Mouse (Mus musculus) Patski (cell line): ENCODE measurements around the gene Brd4. TPM values are rescaled to one million over a fixed set of nuclear protein-coding genes. Genes with fewer than 3 reads are reported as not detected.

ENCODE experiments used
- ATAC-seq: fragments of 100-300 bp; one replicate; pipeline ENCODE4 v1.8.0; 2021
- CTCF ChIA-PET: fragments of 350-600 bp; sonication (Branson Sonifier 250); formaldehyde crosslinking; loops from one replicate; lab custom pipeline; 2022; ENCODE audit warnings: inconsistent platforms; lab: Charles Lee
- POLR2A ChIA-PET: fragments of 350-600 bp; sonication (Branson Sonifier 250); formaldehyde crosslinking; loops from one replicate; lab custom pipeline; 2022; ENCODE audit warnings: antibody characterized with exemption, inconsistent platforms; lab: Charles Lee
- DNase-seq: peaks from one replicate; pipeline ENCODE4 v3.0.0-alpha.2; 2011; ENCODE audit warnings: low read depth, low spot score
- H3K27me3 ChIP-seq: fragments of 371-371 bp; one replicate; pipeline ENCODE4 v1.5.1; 2021
- CTCF ChIP-seq: fragments of 100-300 bp; IDR thresholded peaks from one replicate; pipeline ENCODE4 v1.5.1; 2021
- in situ Hi-C: fragments of 300-500 bp; cut with MboI; formaldehyde crosslinking; loops from 3 replicates; pipeline ENCODE4 v1.11.1; 2018; ENCODE audit warnings: low pct_unique_long_range_greater_than_20kb, mixed read lengths
- polyA plus RNA-seq: library from polyadenylated mRNA; unstranded; gene quantifications from one replicate; pipeline ENCODE4 v1.2.3, GENCODE M21; 2021

Gene Brd4
- polyA plus RNA-seq, 1 experiment from 2014 or later = 102 TPM

DNA sequence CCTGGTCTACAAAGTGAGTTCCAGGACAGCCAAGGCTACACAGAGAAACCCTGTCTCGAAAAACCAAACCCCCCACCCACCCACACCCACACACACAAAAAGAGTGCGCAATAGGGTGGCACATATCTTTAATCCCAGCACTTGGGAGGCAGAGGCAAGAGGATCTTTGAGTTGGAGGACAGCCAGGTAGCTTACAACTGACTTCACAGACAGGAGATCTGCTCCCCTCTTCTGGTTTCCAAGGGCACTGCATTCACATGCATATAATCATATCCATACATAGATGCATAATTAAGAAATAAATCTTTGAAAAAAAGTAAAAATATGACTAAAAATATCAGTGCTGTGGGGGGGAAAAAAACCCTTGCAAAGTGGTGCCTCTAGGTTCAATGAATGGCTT, 25.7 kb downstream of the Brd4 start:
- in situ Hi-C loops = no loop called here
- ChIA-PET CTCF (no interaction called here), POLR2A (no interaction called here)
- DNase-seq (no peak), ATAC-seq (no peak)
- no peaks in the 10 kb centered on the region for H3K27me3 ChIP-seq
- no peak for TF ChIP-seq CTCF

DNA sequence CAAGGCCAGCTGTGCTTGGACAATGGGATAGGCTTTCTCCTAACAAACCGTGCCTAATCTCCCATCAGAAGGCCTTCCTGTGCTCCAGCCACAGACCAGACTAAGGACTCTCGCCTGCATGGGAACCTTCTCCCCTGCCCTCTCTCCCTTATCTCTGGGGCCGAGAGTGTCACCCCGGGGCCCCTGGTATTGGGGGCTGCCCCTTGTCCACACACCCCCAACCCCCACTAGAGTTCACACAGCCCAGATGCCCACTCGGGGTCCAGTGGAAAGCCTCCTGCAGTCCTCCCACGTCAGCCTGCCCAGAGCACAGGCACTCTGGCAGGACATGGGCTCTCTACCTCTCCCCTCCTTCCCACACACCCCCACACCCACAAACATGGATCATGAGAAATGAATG, 26.6 kb downstream of the Brd4 start:
- POLR2A ChIA-PET = interaction anchor here (0.5 to 0.6 kb wide), 2 partner anchors 21 to 40 kb away, joined by 3 to 4 read pairs; no protein-coding TSS in a partner anchor
- no peak for TF ChIP-seq CTCF

GRCm38 (mm10) chr17:32257452-32257851, 27.1 kb downstream of the Brd4 start:
- ChIA-PET CTCF (no interaction called here), POLR2A (interaction anchor here (0.6 kb wide), 1 partner anchor 39 kb away, joined by 3 read pairs; no protein-coding TSS in a partner anchor)
- H3K27me3 ChIP-seq = no peaks in the 10 kb centered on the region
- no peak for DNase-seq
- in situ Hi-C loops = no loop called here
- no peak for ATAC-seq
- TF ChIP-seq CTCF = no peak

More for the DNA sequence above, 26.6 kb downstream of the Brd4 start:
- ATAC-seq (no peak), DNase-seq (no peak)
- no peaks in the 10 kb centered on the region for H3K27me3 ChIP-seq
- CTCF ChIA-PET = no interaction called here
- in situ Hi-C loops = no loop called here

GRCm38 (mm10) chr17:32256896-32257295, 27.6 kb downstream of the Brd4 start:
- in situ Hi-C loops = no loop called here
- TF ChIP-seq CTCF = no peak

DNA sequence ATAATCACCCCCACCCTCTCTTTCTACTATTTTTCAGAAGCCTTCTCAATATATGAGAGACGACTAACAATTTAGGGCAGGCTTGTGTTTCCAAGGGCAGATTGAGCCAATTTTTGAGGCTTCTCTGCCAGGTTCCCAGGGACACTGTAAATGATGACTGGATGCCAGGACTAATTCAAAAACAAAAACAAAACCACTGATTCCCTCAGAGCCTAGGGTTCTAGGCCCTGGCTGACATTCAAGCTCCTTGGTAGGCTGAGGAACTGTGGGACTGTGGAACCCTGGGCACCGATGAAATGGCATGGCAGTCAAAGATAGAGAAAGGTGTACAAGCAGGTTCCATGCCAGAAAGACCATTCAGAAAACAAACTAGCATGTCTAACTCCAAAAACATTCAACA, 31.3 kb downstream of the Brd4 start:
- H3K27me3 ChIP-seq = no peaks in the 10 kb centered on the region
- ATAC-seq (no peak), DNase-seq (no peak)
- ChIA-PET CTCF (interaction anchor here (1.2 kb wide), 1 partner anchor 20 kb away, joined by 3 read pairs; no protein-coding TSS in a partner anchor), POLR2A (no interaction called here)
- in situ Hi-C loops = no loop called here
- no peak for TF ChIP-seq CTCF

More at GRCm38 (mm10) chr17:32256896-32257295, 27.6 kb downstream of the Brd4 start:
- ChIA-PET CTCF (no interaction called here), POLR2A (no interaction called here)
- DNase-seq (no peak), ATAC-seq (no peak)
- no peaks in the 10 kb centered on the region for H3K27me3 ChIP-seq

DNA sequence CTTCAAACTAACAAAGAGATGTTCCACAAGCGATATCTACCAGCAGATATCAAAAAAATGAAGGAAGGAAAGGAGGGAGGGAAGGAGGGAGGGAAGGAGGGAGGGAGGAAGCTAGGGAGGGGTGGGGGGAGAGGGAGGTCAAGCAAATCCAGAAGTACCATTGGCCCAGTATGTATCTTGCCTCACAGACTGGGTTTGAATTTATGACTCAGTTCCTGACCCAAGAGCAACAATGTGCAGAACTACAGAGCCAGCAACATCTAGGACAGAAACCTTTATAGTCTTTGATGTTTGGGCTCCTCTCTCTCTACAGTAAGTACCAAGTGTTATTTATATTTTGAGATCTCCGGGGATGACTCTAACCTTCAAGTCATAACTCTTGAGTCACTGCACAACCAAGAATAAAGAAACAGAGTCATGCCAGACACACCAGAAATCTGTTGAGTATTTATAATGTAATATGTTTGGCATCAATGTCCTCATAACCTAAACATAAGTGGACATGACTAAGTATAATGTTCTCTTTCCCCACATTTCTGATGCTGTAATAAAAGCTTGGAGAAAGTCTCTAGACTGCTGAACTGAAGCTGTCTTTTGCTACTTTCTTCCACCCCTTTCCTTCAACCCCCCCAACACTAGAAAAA, 32.6 kb downstream of the Brd4 start:
- no peaks in the 10 kb centered on the region for H3K27me3 ChIP-seq
- no peak for DNase-seq
- no peak for TF ChIP-seq CTCF
- ATAC-seq = no peak
- in situ Hi-C loops = no loop called here
- ChIA-PET CTCF (interaction anchor here (1.4 kb wide), 1 partner anchor 12 kb away, joined by 3 read pairs; no protein-coding TSS in a partner anchor), POLR2A (interaction anchor here (0.7 kb wide), 1 partner anchor 236 kb away, joined by 3 read pairs; no protein-coding TSS in a partner anchor)

GRCm38 (mm10) chr17:32250066-32250465, 34.5 kb downstream of the Brd4 start:
- in situ Hi-C loops = no loop called here
- ATAC-seq (no peak), DNase-seq (no peak)
- TF ChIP-seq CTCF = no peak
- CTCF ChIA-PET = no interaction called here
- POLR2A ChIA-PET = interaction anchor here (0.6 kb wide), 1 partner anchor 173 kb away, joined by 9 read pairs; no protein-coding TSS in a partner anchor
- no peaks in the 10 kb centered on the region for H3K27me3 ChIP-seq

- in situ Hi-C loops = no loop called here
- no peak for TF ChIP-seq CTCF
- no peak for ATAC-seq
Measured at GRCm38 (mm10) chr17:32248192-32248591, 36.3 kb downstream of the Brd4 start.

GRCm38 (mm10) chr17:32247616-32248015, 36.9 kb downstream of the Brd4 start:
- no peaks in the 10 kb centered on the region for H3K27me3 ChIP-seq
- no peak for TF ChIP-seq CTCF
- ChIA-PET CTCF (no interaction called here), POLR2A (no interaction called here)
- DNase-seq = no peak
- no peak for ATAC-seq
- in situ Hi-C loops = no loop called here

More at GRCm38 (mm10) chr17:32248192-32248591, 36.3 kb downstream of the Brd4 start:
- ChIA-PET CTCF (no interaction called here), POLR2A (no interaction called here)
- DNase-seq = no peak
- no peaks in the 10 kb centered on the region for H3K27me3 ChIP-seq

GRCm38 (mm10) chr17:32246117-32246516, 38.4 kb downstream of the Brd4 start:
- no peaks in the 10 kb centered on the region for H3K27me3 ChIP-seq
- ChIA-PET POLR2A (interaction anchor here (1.0 kb wide), 1 partner anchor 9 kb away, joined by 3 read pairs; no protein-coding TSS in a partner anchor), CTCF (interaction anchor here (1.1 to 1.8 kb wide), 2 partner anchors 18 to 20 kb away, joined by 3 to 5 read pairs; no protein-coding TSS in a partner anchor)
- ATAC-seq (no peak), DNase-seq (no peak)
- in situ Hi-C loops = no loop called here
- TF ChIP-seq CTCF = no peak

DNA sequence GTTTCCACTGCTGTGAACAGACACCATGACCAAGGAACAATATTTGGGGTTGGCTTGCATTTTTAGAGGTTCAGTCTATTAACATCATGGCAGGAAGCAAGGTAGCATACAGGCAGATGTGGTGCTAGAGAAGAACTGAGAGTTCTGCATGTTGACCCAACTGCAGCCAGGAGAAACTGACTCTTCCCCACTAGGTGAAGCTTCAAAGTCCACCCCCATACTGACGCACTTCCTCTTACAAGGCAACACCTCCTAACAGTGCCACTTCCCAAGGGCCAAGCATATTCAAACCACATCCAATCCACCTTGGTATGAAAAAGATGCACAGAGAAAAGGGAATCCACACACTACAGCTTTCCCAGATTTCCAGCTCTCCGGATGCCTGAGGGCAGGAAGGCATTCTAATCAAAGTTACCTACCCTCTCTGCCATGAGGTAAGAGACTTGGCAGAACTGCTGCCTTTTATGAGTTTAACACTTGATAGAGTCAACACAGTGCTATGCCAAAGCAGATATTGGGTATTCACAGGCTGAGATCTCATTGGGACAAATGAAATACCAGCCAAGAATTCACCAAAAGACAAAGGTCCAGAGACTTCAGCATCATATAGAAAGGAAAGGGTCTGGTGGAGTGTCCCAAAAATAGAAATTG, 43.5 kb downstream of the Brd4 start:
- in situ Hi-C loops = no loop called here
- DNase-seq (no peak), ATAC-seq (no peak)
- no peak for TF ChIP-seq CTCF
- no peaks in the 10 kb centered on the region for H3K27me3 ChIP-seq
- CTCF ChIA-PET = no interaction called here
- POLR2A ChIA-PET = no interaction called here
